Mouse (Mus musculus) right cerebral cortex, adult 2 months (tissue): ENCODE measurements at regions not wholly inside any gene's neighbourhood (a gene's known extent, or its start where the extent isn't known, plus 50 kb on each side); places are given as distances from the start of the nearest gene placed in this dataset.

ENCODE experiments used
- DNase-seq, 2 experiments: peaks; one replicate each; pipeline ENCODE4 v3.0.0; 2021 to 2022; ENCODE audit warnings: low spot score in 2 of 2

- no peak for DNase-seq
These were observed 335.0 kb upstream of the Nfe2l3 start for GRCm38 (mm10) chr6:51097488-51097887.

- no peak for DNase-seq
These were observed 332.1 kb upstream of the Nfe2l3 start for GRCm38 (mm10) chr6:51100341-51100740.

GRCm38 (mm10) chr6:51103236-51103635, 329.2 kb upstream of the Nfe2l3 start:
- DNase-seq, result no peak

DNA sequence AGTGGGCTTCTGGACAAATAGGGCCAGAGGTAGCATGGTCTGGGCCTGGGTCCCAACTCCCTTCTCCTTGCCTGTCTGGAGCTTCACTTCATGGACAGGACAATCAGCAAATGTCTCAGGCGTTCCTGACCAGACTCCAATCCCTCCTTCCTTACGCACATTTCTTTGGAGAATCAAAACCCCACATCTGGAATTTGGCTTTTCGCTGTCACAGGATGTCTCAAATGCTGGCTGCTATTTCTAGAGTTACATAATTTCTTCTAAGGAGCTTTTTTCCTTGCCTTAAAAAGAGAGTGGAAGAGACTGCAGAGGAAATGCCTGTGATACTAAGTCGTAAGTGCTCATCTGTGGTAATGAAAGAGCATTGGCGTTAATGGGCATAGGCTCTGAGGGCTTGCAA, 328.1 kb upstream of the Nfe2l3 start:
- DNase-seq, result no peak

- no peak for DNase-seq
These were observed 324.0 kb upstream of the Nfe2l3 start for GRCm38 (mm10) chr6:51108336-51108956.

- DNase-seq, result no peak
These were observed 321.9 kb upstream of the Nfe2l3 start for GRCm38 (mm10) chr6:51110596-51110995.

DNA sequence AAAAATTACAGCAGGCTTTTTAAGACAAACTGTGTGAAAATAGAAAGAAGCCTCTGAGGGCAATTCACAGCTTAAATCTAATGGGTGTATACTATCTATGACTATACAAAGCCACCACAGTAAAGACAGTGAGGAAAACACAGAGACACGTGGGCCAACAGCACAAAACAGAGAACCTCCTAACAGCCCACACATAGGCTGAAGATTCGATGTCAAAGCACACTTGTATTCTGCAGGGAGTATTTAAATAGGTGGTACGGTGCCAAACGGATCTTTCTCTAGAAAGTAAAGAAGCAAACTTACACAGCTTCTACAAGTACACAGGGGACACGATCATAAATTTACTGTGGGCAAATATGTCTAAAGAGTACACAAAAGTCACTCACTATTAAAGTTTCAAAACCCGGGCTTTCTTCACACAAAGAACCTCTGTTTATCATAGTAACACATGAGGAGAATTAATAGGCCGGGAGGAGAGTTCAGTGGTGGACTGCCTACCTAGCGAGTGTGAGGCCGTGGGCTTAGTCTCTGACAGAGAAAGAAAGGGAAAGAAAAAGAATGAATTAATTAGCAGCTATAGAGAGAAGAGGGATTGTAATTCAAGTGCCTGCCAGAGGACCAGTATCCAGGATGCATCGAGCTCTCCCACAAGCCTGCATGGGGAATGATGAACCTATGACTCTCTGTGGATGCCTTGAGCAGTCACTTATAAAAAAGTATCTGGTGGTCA, 317.7 kb upstream of the Nfe2l3 start:
- DNase-seq, result no peak

DNA sequence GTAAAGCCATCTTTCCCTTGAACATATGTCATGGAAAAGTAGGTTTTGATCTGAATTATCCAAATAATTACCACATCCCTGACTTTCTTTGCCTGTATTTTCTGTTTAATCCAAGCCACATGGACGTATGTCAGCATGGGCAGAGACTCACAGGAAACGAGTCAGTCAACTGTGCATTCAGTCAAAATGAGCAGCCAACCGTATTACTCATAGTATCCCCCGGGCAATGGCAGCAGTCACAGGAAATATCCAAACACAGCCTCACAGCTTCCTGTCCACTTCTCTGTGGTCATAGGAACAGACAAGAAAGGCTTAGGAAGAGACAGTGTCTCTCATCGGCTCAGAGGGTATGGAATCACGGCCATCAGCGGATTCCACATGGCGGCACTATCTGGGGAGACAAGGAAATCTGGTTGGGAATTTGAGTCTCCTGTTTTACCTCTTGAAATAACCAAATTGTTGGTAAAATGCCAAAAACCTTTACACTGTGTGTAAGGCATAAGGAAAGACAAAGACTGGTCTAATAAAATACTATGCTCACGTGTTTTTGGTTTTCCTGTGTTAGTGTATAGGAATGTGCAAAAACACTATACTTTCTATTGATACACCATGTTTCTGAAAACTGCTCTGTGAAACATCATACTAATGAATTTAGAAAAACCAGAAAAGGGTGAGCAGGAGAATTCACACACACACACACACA, 313.5 kb upstream of the Nfe2l3 start:
- DNase-seq, result no peak

- DNase-seq, result no peak
These were observed 312.7 kb upstream of the Nfe2l3 start for GRCm38 (mm10) chr6:51119691-51120302.

- DNase-seq, result no peak
These were observed 309.5 kb upstream of the Nfe2l3 start for GRCm38 (mm10) chr6:51122941-51123340.

- no peak for DNase-seq
These were observed 304.6 kb upstream of the Nfe2l3 start for GRCm38 (mm10) chr6:51127851-51128250.

DNA sequence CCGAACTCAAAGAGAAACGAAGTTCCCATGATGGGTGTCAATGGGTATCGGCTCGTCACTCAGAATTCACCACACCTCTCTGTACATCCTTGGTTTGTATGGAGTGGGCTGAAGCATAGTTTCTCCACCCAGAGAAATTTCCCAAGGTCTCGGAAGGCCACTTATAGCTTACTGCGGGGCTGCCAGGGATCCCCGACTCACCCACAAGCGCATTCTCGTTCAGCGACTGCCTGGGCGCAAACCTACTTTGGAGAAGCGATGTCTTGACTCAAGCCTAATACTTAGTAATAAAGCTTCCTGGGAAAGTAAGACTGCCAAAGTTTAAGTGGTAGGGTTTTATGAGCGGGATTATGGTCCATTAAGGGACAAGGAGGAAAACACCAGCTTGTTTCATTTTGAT, 303.4 kb upstream of the Nfe2l3 start:
- DNase-seq, result no peak

GRCm38 (mm10) chr6:51129591-51129990, 302.9 kb upstream of the Nfe2l3 start:
- DNase-seq, result no peak

DNA sequence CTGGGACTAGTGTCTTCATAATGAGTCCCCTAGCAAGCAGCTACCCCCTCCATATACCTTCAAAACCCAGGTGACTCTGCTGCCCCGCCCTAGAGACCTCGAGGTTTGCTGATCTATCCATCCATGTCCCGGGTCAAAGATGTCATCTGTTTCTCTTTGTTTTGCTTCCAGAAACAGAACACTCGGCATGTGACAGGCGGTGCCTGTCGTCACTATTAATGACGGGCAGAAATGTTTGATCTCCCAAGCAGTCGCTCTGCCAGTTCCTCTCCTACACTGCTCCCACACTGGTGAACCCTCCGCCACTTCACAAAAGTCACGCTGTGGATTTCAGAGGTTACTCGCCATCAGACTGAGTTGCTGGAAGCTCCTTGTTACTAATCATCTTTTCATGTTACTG, 287.7 kb upstream of the Nfe2l3 start:
- no peak for DNase-seq

DNA sequence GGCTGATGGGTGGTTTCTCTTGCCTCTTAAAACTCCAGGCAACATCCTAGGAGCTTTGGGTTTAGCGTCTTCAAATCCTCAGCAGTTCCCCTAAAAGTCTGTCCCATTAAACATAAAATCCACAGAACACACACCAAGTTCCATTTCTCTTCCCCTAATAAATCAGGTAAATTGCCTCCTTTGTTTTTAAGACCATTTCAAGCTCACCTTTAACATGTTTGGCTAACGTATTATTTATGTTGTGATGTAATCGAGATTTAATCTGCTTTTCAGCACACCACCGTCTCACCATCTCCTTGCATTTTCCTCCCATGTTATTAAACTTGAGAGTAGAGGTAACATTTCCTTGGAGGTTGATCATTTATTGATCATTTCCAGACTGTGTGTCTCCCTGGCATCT, 286.6 kb upstream of the Nfe2l3 start:
- DNase-seq, result no peak

GRCm38 (mm10) chr6:51148821-51149220, 283.6 kb upstream of the Nfe2l3 start:
- no peak for DNase-seq

DNA sequence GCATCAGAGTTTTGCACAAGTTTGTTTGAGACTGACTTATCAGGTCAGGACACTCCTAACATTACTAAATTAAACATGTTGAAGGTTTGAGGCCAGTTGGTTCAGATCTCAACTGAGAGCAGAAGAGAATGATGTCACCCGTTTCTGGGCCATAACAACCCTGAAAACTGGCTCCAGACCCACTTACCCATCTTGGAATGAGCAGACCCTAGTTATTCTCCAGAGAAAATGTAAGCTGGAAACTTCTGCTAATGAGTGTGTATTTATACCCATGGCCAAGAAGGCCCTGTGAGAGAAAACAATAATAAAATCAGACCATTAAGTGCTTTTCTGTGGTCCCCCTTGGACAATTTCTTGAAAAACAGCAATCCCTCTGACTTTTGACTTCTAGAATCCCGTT, 282.4 kb upstream of the Nfe2l3 start:
- DNase-seq, result no peak

GRCm38 (mm10) chr6:51150486-51150885, 282.0 kb upstream of the Nfe2l3 start:
- DNase-seq, result no peak

DNA sequence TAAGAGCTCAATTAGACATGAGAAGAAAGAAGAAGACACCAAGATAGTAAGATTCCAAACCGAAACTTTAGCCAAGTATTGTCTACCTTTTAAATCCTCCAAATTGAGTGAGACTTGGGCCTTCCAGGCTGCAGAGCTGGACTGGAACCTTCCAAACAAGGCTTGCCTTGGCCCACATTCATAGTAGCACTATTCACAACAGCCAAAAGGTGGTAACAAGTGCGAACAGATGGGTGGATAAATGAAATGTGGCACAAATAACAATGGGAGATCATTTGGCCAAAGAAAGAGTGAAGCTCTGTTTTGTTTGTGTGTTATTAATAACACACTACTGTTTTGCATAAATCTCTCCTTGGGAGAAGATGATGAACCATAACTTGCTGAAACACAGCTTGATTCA, 281.6 kb upstream of the Nfe2l3 start:
- no peak for DNase-seq

DNA sequence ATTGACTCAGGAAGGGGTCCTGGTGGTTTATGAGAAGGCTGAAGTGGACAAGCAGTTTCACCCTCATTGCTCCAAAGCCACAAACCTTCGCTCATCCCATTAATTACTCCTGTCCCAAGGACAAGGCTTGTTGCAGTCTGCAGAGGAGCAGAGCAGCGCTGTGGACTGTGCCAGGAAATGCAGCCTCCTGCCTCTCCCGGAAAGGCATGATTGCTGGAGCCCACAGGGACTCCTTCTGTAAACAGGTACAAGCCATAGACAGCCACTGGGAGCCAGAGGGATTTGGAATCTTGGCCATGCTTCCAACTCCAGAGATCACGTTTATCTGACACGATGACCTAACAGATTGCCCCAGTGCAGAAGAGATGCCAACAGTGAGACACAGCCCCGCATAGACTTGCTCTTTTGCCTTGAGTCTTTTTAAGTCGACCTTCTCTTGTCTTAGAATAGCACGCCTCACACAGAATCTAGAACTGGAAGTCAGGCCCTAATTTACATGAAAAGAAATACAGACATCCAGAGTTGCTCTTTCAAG, 275.6 kb upstream of the Nfe2l3 start:
- no peak for DNase-seq

GRCm38 (mm10) chr6:51161149-51161548, 271.3 kb upstream of the Nfe2l3 start:
- no peak for DNase-seq
